Mouse (Mus musculus) midbrain, embryonic 10.5 days (tissue): ENCODE results near the gene Fam243. TPM values are rescaled to one million over a fixed set of nuclear protein-coding genes. Genes with fewer than 3 reads are reported as not detected.

Source experiments
- DNase-seq: peaks from one replicate; pipeline ENCODE4 v3.0.0-alpha.2; 2017; ENCODE audit warnings: low spot score
- H3K27ac ChIP-seq: fragments of 300-500 bp; sonication (generic); replicated peaks from 2 replicates; pipeline ENCODE4 v1.5.1; 2016; ENCODE audit warnings: mild to moderate bottlenecking
- H3K27me3 ChIP-seq: fragments of 300-500 bp; sonication (generic); 2 replicates; pipeline ENCODE4 v1.6.1; 2016; ENCODE audit warnings: low read depth, mild to moderate bottlenecking; ENCODE audit not compliant: poor library complexity, severe bottlenecking
- H3K36me3 ChIP-seq: fragments of 300-500 bp; sonication (generic); 2 replicates; pipeline ENCODE4 v1.6.1; 2016; ENCODE audit warnings: mild to moderate bottlenecking, moderate library complexity
- H3K4me1 ChIP-seq: fragments of 300-500 bp; sonication (generic); 2 replicates; pipeline ENCODE4 v1.6.1; 2016
- H3K4me3 ChIP-seq: fragments of 300-500 bp; sonication (generic); 2 replicates; pipeline ENCODE4 v1.5.1; 2016; ENCODE audit warnings: mild to moderate bottlenecking, moderate library complexity
- H3K9me3 ChIP-seq: fragments of 300-500 bp; sonication (generic); replicated peaks from 2 replicates; pipeline ENCODE4 v1.6.1; 2016; ENCODE audit warnings: mild to moderate bottlenecking
- WGBS: fragments of 180-500 bp; shearing (Covaris S2); methylation state at CpG from one replicate; pipeline ENCODE4 v1.1.7; 2016; 5-methylcytosine and 5-hydroxymethylcytosine counted together
- polyA plus RNA-seq: library from polyadenylated mRNA; unstranded; fragments of >200 nt; fragmentation: Nextera tagmentation; extraction: Ambion mirVana; gene quantifications from 2 replicates; pipeline ENCODE4 v1.2.1, GENCODE M21; 2016

Fam243 gene
- polyA plus RNA-seq, result 0.07 TPM in 1 of 2 replicates, not detected in the other

- WGBS, result 90% methylated on average over 8 of the region's 8 CpGs
- Histone ChIP-seq H3K27me3 (no peaks in the 10 kb centered on the region), H3K9me3 (no peaks in the 10 kb centered on the region), H3K36me3 (no peaks in the 10 kb centered on the region), H3K4me3 (no peak within 1 kb of the TSS), H3K4me1 (peaks cover 27% of the 10 kb centered on the region), H3K27ac (no peak within 1 kb of the TSS)
- no peak for DNase-seq
Observed at GRCm38 (mm10) chr16:92321341-92321740, at the start of gene Fam243. TSS of gene Fam243 (minus strand) at chr16:92321441.

DNA sequence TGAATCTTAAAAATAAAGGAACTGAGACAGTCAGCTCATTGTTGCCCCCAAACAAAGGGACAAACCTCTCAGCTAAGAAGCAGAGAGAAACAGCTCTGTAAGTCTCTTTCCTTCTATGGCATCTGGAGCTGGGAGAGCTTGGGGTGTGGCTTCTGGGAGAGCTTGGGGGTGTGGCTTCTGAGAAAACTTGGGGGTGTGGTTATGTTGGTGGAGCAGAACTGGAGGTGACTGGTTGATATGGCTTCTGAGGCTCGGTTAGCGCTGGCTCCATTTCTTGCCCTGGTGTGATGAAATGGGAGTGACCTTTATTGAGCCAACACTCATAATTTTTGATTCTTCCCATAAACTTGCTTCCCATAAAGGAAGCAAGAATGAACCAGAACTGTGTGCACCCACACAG, 48.0 kb upstream of the Fam243 start:
- 53% methylated on average over 2 of the region's 2 CpGs for WGBS
- DNase-seq, result no peak
- Histone ChIP-seq H3K27ac (no peak overlapping the region), H3K36me3 (no peaks in the 10 kb centered on the region), H3K4me3 (no peak overlapping the region), H3K27me3 (peaks cover 11% of the 10 kb centered on the region; the same call in 1 of the 2 replicates), H3K9me3 (no peaks in the 10 kb centered on the region), H3K4me1 (peaks cover 46% of the 10 kb centered on the region)

- H3K4me1 ChIP-seq, result peaks cover 17% of the 10 kb centered on the region
- no peaks in the 10 kb centered on the region for H3K27me3 ChIP-seq
- no peak for DNase-seq
- H3K27ac ChIP-seq, result no peak overlapping the region
- no peaks in the 10 kb centered on the region for H3K36me3 ChIP-seq
- H3K9me3 ChIP-seq, result no peaks in the 10 kb centered on the region
- H3K4me3 ChIP-seq, result no peak overlapping the region
- WGBS, result 64% methylated on average over 7 of the region's 7 CpGs
Observed at GRCm38 (mm10) chr16:92365477-92365876, 44.2 kb upstream of the Fam243 start.

DNA sequence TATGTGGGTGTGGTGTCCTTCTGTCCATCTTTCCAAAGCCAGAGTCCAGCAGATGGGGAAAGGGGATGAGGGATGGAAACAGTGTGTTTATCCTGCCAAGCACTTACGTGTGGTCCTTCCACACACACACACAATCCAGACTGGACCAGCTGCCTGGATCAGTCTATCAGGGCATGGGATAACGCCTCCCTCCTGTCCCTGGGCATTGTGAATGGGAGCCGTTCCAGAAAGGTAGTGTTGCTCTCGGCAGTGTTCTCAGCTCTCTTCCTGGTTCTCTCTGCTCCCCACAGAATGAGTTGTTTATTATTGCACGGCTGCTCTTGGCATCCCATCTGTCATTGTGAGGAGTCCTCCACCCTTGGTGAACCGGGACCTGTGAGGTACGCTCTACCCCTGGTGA, 39.5 kb upstream of the Fam243 start:
- Histone ChIP-seq H3K4me3 (no peak overlapping the region), H3K9me3 (no peaks in the 10 kb centered on the region), H3K36me3 (no peaks in the 10 kb centered on the region), H3K27me3 (peaks cover 37% of the 10 kb centered on the region), H3K4me1 (peaks cover 33% of the 10 kb centered on the region), H3K27ac (no peak overlapping the region)
- DNase-seq, result no peak
- 93% methylated on average over 7 of the region's 7 CpGs for WGBS

DNA sequence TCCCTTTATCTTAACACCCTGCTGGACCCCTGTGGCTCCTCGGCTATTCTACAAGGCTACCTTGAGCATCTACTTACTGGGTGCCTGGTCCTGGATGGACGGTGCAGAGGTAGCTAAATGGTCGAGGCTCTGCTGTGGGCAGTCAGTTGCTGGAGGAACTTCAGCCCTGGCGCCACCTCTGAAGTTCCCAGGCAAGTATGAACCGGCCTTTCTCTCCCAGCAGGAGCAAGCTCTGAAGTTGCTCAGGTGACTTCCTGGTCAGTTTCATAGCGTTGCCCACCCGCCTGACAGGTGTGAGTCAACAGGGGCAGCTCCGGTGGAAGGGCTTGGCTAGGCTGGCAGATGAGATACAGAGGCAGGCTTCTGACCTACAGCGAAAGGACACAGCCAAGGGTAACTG, 38.0 kb upstream of the Fam243 start, which contains the start of gene Kcne1:
Gene Kcne1 (minus strand): TSS at position 240 of the 400 bp plus-strand sequence.
- Histone ChIP-seq H3K27me3 (peaks cover 45% of the 10 kb centered on the region), H3K4me1 (peaks cover 28% of the 10 kb centered on the region), H3K9me3 (no peaks in the 10 kb centered on the region), H3K27ac (no peak within 1 kb of the TSS), H3K4me3 (no peak within 1 kb of the TSS), H3K36me3 (no peaks in the 10 kb centered on the region)
- no peak for DNase-seq
- WGBS, result 66% methylated on average over 9 of the region's 9 CpGs

DNA sequence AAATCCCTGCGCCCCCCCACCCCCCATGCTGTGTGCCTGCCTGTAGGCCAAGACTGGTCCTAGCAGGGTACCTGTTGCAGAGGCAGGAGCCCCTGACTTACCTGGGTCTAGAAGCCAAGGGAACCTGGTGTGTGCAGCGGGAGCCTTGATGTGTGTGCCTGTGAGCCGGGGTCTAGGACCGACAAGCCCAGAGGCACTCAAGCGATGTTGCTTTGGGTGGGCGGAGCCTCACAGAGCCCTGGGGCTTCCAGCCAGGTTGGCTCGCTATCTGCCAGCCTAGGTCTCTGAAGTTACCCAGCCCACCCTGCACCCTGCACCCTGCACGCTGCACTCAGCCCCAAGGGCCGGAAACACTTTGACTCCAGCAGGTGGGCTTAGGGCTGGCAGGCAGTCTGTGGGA, 37.5 kb upstream of the Fam243 start:
- Histone ChIP-seq H3K9me3 (no peaks in the 10 kb centered on the region), H3K27me3 (peaks cover 45% of the 10 kb centered on the region), H3K36me3 (no peaks in the 10 kb centered on the region), H3K27ac (no peak overlapping the region), H3K4me3 (no peak overlapping the region), H3K4me1 (peaks cover 28% of the 10 kb centered on the region)
- 23% methylated on average over 9 of the region's 9 CpGs for WGBS
- DNase-seq, result no peak

GRCm38 (mm10) chr16:92357566-92357965, 36.3 kb upstream of the Fam243 start:
- H3K36me3 ChIP-seq, result no peaks in the 10 kb centered on the region
- H3K27me3 ChIP-seq, result peaks cover 45% of the 10 kb centered on the region
- DNase-seq, result no peak
- 0 out of 2 replicates have a peak overlapping the region, but pooled peaks have one; percentile 28 for H3K27ac ChIP-seq
- H3K4me1 ChIP-seq, result peaks cover 28% of the 10 kb centered on the region
- no peak overlapping the region for H3K4me3 ChIP-seq
- WGBS, result 35% methylated on average over 10 of the region's 10 CpGs
- H3K9me3 ChIP-seq, result no peaks in the 10 kb centered on the region

DNA sequence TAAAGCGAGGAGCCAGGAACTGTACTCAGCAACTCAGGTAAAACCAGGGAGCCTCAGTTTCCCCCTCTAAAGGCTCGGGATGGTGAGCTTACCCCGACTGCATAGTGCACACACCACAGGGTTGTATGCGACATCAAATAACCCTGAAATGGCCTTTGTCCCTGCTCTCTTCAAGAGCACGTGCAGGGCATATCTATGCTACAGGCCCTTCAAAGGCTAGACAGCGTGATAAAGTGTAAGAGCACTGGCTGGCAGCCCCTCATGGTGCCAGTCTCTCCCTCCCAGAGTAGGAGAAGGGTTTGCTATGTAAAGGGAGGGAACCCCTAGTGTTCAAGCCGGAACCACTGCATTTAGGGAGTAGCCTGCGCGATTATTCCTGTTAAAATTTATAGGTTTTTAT, 35.8 kb upstream of the Fam243 start:
- Histone ChIP-seq H3K4me1 (peaks cover 28% of the 10 kb centered on the region), H3K9me3 (no peaks in the 10 kb centered on the region), H3K27me3 (peaks cover 45% of the 10 kb centered on the region), H3K4me3 (no peak overlapping the region), H3K36me3 (no peaks in the 10 kb centered on the region), H3K27ac (0 out of 2 replicates have a peak overlapping the region, but pooled peaks have one; percentile 23)
- 71% methylated on average over 9 of the region's 9 CpGs for WGBS
- no peak for DNase-seq

DNA sequence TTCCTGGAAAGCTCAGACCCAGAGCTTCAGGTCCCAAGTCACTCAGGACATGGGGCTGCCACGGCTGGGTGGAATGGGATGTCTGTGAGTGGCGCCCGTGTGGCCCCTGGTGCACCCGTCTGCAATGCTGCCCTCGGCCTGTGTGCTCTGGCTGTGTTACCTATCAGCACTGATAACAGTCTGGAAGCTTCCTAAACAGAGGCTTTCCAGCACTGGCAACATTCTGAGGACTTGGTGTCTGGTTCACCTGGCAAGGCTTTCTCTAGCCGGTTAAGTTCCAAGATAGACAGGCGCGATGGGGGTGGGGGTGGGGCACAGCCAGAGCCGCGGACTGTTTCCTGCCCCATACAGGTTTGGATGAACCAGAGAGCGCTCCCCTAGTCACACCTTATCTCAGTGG, 34.7 kb upstream of the Fam243 start:
- no peaks in the 10 kb centered on the region for H3K36me3 ChIP-seq
- 75% methylated on average over 11 of the region's 11 CpGs for WGBS

GRCm38 (mm10) chr16:92355366-92355765, 34.1 kb upstream of the Fam243 start:
- H3K9me3 ChIP-seq, result no peaks in the 10 kb centered on the region
- no peak overlapping the region for H3K27ac ChIP-seq
- H3K4me3 ChIP-seq, result no peak overlapping the region
- peaks cover 28% of the 10 kb centered on the region for H3K4me1 ChIP-seq
- H3K36me3 ChIP-seq, result no peaks in the 10 kb centered on the region
- WGBS, result 89% methylated on average over 5 of the region's 5 CpGs
- H3K27me3 ChIP-seq, result peaks cover 45% of the 10 kb centered on the region
- DNase-seq, result no peak

More for the DNA sequence above, 34.7 kb upstream of the Fam243 start:
- peaks cover 28% of the 10 kb centered on the region for H3K4me1 ChIP-seq
- peaks cover 45% of the 10 kb centered on the region for H3K27me3 ChIP-seq
- no peak overlapping the region for H3K27ac ChIP-seq
- H3K4me3 ChIP-seq, result no peak overlapping the region
- DNase-seq, result no peak
- H3K9me3 ChIP-seq, result no peaks in the 10 kb centered on the region

GRCm38 (mm10) chr16:92353897-92354296, 32.7 kb upstream of the Fam243 start:
- DNase-seq, result no peak
- H3K27ac ChIP-seq, result no peak overlapping the region
- peaks cover 27% of the 10 kb centered on the region for H3K4me1 ChIP-seq
- no peak overlapping the region for H3K4me3 ChIP-seq
- 79% methylated on average over 2 of the region's 2 CpGs for WGBS
- peaks cover 38% of the 10 kb centered on the region for H3K27me3 ChIP-seq
- H3K36me3 ChIP-seq, result no peaks in the 10 kb centered on the region
- no peaks in the 10 kb centered on the region for H3K9me3 ChIP-seq

GRCm38 (mm10) chr16:92353295-92353694, 32.1 kb upstream of the Fam243 start:
- WGBS, result 88% methylated on average over 12 of the region's 12 CpGs
- Histone ChIP-seq H3K36me3 (no peaks in the 10 kb centered on the region), H3K4me3 (no peak overlapping the region), H3K27me3 (peaks cover 33% of the 10 kb centered on the region), H3K4me1 (peaks cover 21% of the 10 kb centered on the region), H3K27ac (no peak overlapping the region), H3K9me3 (no peaks in the 10 kb centered on the region)
- DNase-seq, result no peak

DNA sequence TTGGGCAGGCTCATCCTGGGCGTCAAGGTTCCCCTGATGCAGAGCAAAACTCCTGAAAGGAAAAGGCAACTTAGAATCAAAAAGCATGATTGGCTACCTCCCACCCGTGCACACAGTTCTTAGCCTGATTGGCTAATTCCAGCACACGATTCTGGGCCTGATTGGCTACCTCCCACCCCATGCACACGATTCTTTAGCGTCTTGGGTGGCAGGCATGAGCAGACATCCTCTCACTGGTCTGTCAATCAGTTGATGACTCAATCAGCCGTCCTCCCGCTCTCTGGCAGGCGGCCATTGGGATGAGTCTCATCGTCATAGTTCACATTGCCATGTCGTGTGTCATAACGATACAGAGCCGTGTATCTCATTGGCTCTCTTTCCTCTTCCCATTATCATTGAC, 27.7 kb upstream of the Fam243 start:
- Histone ChIP-seq H3K4me1 (peaks cover 19% of the 10 kb centered on the region), H3K36me3 (no peaks in the 10 kb centered on the region), H3K9me3 (no peaks in the 10 kb centered on the region), H3K27ac (no peak overlapping the region), H3K27me3 (no peaks in the 10 kb centered on the region), H3K4me3 (no peak overlapping the region)
- 76% methylated on average over 12 of the region's 12 CpGs for WGBS
- DNase-seq, result no peak
